Mouse (Mus musculus) central nervous system, embryonic 11.5 days (tissue): ENCODE results near the gene Ghdc. TPM values are rescaled to one million over a fixed set of nuclear protein-coding genes. Genes with fewer than 3 reads are reported as not detected.

Experiments
- polyA plus RNA-seq: library from polyadenylated mRNA; depleted of rRNA; stranded (reverse); fragments of >200 nt; gene quantifications from 2 replicates; pipeline ENCODE4 v1.2.3, GENCODE M21; 2012; rRNA removed

Gene Ghdc
- 5.8 and 6.6 TPM in 2 replicates for polyA plus RNA-seq

DNA sequence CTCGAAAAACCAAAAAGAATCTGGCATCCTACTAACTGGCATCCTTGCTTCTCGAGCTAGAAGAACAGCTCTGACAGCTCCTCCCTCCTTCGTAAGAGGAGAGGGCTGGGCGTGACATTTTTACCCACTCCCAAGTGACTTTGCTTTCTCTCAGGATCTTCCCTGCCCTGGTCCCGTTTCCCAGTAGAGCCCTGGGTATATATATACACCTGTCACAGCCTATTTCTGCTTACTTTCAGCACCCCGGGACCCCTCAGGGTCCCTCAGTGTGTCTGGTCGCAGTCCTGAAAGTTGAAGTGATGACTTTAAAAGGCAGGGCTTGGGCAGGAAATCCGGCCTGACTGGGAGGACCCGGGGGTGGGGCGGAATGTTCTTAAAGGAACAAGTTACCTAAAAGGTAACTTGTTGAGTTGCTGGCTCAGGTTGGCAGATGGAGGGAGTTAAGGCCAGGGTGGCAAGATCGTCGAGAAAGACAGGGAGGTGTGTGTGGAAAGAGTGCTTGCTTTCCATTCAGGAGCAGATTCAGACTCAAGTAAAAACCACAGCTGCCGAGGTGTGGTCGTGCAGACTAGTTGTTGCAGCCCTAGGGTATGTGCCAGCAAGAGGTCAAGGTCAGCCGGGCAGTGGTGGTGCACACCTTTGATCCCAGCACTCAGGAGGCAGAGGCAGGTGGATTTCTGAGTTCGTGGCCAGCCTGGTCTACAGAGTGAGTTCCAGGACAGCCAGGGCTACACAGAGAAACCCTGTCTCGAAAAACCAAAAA lies at the start of gene Ghdc:
Gene Ghdc (minus strand): TSS at position 312 of the 763 bp plus-strand sequence.

DNA sequence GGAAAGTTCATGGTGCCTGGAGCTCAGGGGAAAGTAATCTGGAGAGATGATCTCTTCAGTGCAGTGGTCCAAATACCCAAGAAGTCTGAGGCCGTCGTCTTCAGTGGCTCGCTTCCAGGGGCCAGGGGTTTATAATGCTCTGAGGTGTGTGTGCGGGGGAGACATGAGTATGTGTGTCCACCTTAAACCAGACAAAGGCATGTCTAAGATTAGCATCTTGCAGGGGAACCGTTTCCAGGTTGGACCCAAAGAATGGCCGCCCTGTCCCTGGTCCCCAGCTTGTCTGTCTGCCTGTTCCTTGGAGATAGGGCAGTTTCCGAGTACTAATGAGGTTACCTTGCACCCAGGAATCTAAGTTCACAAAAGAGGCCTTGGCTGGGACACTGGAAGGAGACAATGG lies 7.9 kb downstream of the Ghdc start, which contains the start of gene Hcrt:
Gene Hcrt (minus strand): TSS at position 101 of the 400 bp plus-strand sequence.

DNA sequence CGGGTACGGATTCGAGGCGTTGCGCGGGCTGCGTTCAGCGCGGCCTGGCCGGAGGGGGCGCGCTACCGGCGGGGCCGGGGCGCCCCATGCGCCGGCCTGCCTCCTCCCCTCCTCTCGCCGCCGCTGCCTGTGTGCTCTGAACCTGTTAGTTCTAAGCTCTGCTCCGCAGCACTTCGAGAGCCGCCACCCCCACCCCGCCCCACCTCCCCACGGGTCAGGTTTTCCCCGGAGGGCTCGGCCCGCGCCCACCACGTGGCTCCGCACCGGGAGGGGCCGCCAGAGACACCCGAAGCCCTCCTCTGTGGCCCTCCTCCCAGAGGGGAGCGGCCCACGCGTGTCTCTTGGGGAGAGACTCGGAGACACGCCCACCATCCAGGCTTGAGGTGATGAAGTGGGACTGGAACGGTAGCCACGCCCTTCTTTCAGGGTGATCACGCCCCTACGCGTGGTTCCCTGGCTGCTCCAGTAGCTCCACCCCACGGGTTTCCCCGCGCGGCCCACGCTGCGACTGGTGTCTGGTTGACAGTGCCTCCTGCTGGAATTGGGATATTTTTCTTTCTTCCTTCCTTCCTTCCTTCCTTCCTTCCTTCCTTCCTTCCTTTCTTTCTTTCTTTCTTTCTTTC lies 11.0 kb downstream of the Ghdc start, which contains the start of gene Kcnh4:
Gene Kcnh4 (minus strand): TSS at position 332 of the 623 bp plus-strand sequence.

DNA sequence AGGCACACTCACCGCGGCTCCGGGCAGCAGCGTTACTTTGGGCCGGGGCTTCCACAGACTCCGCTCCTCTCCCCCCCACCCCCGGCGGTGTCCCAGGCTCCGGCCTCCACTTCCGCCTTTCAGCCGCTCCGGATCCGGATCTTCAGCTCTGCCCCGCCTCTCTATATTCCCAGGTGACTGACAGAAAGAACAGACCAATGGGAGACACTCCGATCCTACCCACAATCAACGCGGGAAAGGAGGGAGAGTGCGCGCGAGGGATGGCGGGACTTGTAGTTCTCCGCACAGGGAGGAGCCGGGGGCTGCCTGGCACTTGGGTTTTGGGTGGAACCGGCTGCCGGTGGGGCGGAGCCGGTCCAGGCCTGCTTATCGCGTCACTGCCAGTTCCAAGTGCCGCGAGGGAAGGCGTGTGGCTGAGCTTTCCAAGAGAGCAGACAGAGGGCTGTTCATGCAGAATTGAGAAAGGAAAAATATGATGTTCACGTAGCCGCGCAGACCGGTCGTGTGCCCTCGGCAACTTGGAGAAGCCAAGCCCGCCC lies 32.6 kb downstream of the Ghdc start, which contains the start of gene Rab5c:
Gene Rab5c (minus strand): TSS at position 150 of the 539 bp plus-strand sequence.

Other genes starting within 250 kb of the Ghdc start
- gene Acly, start 243.0 kb downstream of the Ghdc start, polyA plus RNA-seq, result 174 and 188 TPM in 2 replicates
- 1.1 and 1.6 TPM in 2 replicates for gene Ttc25, start 225.3 kb downstream of the Ghdc start, polyA plus RNA-seq
- 10.0 and 14.6 TPM in 2 replicates for gene Cnp, start 196.1 kb downstream of the Ghdc start, polyA plus RNA-seq
- 67.2 and 77.8 TPM in 2 replicates for gene Nkiras2, start 151.7 kb downstream of the Ghdc start, polyA plus RNA-seq
- gene Dnajc7, start 150.8 kb downstream of the Ghdc start, polyA plus RNA-seq, result 267 and 311 TPM in 2 replicates
- gene Zfp385c, start 78.5 kb downstream of the Ghdc start, polyA plus RNA-seq, result 0.35 and 0.65 TPM in 2 replicates
- 3.2 and 3.3 TPM in 2 replicates for gene Dhx58, start 66.7 kb downstream of the Ghdc start, polyA plus RNA-seq
- gene Kat2a, start 58.5 kb downstream of the Ghdc start, polyA plus RNA-seq, result 49.7 and 54.3 TPM in 2 replicates
- 0.21 TPM in 1 of 2 replicates, not detected in the other for gene Hspb9, start 57.1 kb downstream of the Ghdc start, polyA plus RNA-seq
- gene Rab5c, start 32.7 kb downstream of the Ghdc start, polyA plus RNA-seq, result 91.1 and 137 TPM in 2 replicates
- gene Kcnh4, start 11.0 kb downstream of the Ghdc start, polyA plus RNA-seq, result 6.4 and 7.2 TPM in 2 replicates
- gene Hcrt, start 8.0 kb downstream of the Ghdc start, polyA plus RNA-seq, result 0.28 TPM in 1 of 2 replicates, not detected in the other
- gene Stat5b, start 79.8 kb upstream of the Ghdc start, polyA plus RNA-seq, result 12.9 and 15.9 TPM in 2 replicates
- 2.1 and 3.3 TPM in 2 replicates for gene Stat5a, start 88.4 kb upstream of the Ghdc start, polyA plus RNA-seq
- gene Stat3, start 168.6 kb upstream of the Ghdc start, polyA plus RNA-seq, result 20.9 and 23.6 TPM in 2 replicates
- gene Cavin1, start 199.9 kb upstream of the Ghdc start, polyA plus RNA-seq, result 20.2 and 40.3 TPM in 2 replicates
- 75.1 and 97.4 TPM in 2 replicates for gene Atp6v0a1, start 238.5 kb upstream of the Ghdc start, polyA plus RNA-seq